Mouse (Mus musculus) liver (tissue): ENCODE results near the gene Rasl10a.

Source experiments
- DNase-seq: peaks from one replicate; pipeline ENCODE4 v3.0.0-alpha.2; 2020; ENCODE audit warnings: mixed read lengths

Gene Rasl10a

GRCm38 (mm10) chr11:5091706-5092105 lies 33.8 kb downstream of the Rasl10a start:
- no peak for DNase-seq

GRCm38 (mm10) chr11:5095877-5096276 lies 37.9 kb downstream of the Rasl10a start:
- DNase-seq: no peak

- no peak for DNase-seq
Observed at GRCm38 (mm10) chr11:5096480-5097020, 38.6 kb downstream of the Rasl10a start.

GRCm38 (mm10) chr11:5098035-5098735 lies 40.3 kb downstream of the Rasl10a start:
- DNase-seq: peak; percentile 66

- peak; percentile 96 for DNase-seq
Observed at GRCm38 (mm10) chr11:5098736-5099542, 41.0 kb downstream of the Rasl10a start, which contains the start of the genes Rhbdd3 and Ewsr1. TSS of gene Rhbdd3 (plus strand) at chr11:5098926. TSS of gene Ewsr1 (minus strand) at chr11:5099266.

GRCm38 (mm10) chr11:5099576-5100183 lies 41.8 kb downstream of the Rasl10a start:
- DNase-seq: peak; percentile 91

- DNase-seq: no peak
Observed at GRCm38 (mm10) chr11:5100283-5100682, 42.4 kb downstream of the Rasl10a start.

GRCm38 (mm10) chr11:5100801-5101200 lies 42.9 kb downstream of the Rasl10a start:
- DNase-seq: no peak

- no peak for DNase-seq
Observed at GRCm38 (mm10) chr11:5101641-5102040, 43.7 kb downstream of the Rasl10a start.

GRCm38 (mm10) chr11:5102384-5102783 lies 44.5 kb downstream of the Rasl10a start:
- DNase-seq: no peak

- DNase-seq: no peak
Observed at GRCm38 (mm10) chr11:5103986-5104509, 46.1 kb downstream of the Rasl10a start.

GRCm38 (mm10) chr11:5109441-5109840 lies 51.5 kb downstream of the Rasl10a start:
- no peak for DNase-seq
